Mouse (Mus musculus): ENCODE measurements at regions not wholly inside any gene's neighbourhood (a gene's known extent, or its start where the extent isn't known, plus 50 kb on each side); places are given as distances from the start of the nearest gene placed in this dataset.

DNA sequence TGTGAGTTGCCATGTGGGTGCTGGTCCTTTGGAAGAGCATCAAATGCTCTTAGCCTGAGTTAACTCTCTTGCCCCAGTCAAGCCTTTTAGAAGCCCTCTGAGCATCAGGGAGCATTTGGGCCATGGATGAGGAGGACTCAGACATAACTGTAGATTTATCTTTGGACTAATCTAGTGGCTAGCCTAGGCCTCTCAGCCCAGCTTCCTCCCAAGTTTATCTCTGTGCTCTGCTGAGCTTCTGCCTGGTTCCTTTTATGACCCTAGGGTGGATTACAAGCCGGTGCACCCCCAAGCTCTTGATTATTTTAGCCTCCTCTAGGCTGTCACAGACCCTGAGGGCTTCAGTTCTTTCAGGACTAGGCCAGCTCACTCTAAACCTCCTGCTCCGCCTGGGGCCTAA, 102.6 kb upstream of the Vps8 start:
- no peak for DNase-seq (ENCODE audit: low spot score)

DNA sequence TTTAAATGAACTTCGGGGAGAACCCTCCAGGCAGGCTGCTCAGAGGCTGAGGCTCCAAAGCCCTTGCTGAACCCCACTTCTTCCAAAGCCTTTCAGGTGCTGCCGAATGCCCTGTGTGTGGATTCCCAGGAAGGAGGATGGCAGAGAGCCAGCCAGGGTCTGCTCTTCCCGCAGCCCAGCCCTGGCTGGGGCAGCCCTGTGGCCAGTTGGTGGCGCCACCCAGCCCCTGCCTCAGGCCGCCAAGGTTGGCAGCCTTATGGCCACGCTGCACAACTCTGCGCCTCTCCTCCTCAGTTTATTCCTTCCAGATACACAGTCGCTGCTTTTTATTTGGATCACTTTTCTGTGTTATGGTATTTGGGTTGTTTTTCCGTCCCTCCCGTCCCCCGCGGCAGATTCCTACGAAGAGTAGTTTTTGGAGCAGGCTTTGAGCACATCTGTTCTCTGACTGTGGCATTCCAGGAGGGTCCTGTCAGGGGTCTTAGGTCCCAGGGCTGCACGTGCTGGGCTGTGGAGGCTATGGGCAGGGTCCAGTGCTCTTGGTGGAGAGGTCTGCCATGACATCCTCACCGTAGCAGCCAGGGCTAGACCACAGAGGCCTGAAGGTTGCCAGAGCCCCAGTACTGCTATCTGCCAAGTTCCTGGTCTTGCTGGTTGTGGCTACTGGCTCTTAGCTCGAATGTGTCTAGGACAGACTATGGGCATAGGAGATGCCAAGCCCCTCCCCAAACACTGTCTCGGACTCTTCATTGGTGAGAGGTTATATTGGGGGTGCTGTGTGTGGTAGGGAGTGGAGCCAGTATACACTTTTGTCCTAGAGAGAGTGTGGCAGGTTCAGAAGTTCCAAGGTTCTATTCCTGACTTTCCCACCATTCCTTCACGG, 101.5 kb upstream of the Vps8 start:
- no peak for DNase-seq (ENCODE audit: low spot score)

DNA sequence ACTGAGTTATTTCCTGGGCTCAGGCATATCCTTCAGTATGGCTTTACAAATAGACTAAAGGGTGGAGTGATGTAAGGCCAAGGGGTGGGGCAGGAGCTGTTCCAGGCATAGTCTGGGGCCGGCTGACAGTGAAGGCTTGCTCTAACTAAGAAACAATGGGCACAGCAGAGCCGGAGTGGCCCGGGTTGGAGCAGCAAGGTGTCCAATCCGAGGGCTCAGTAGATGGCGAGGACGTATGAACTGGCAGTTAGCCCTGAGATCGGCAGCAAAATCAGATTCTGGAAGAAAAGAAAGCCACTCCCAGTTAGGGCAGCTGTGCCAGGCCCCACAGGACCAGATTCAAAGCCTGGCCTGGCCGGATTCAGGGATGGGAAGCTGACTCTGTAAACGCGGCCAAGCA, 100.5 kb upstream of the Vps8 start:
- no peak for DNase-seq (ENCODE audit: low spot score)

DNA sequence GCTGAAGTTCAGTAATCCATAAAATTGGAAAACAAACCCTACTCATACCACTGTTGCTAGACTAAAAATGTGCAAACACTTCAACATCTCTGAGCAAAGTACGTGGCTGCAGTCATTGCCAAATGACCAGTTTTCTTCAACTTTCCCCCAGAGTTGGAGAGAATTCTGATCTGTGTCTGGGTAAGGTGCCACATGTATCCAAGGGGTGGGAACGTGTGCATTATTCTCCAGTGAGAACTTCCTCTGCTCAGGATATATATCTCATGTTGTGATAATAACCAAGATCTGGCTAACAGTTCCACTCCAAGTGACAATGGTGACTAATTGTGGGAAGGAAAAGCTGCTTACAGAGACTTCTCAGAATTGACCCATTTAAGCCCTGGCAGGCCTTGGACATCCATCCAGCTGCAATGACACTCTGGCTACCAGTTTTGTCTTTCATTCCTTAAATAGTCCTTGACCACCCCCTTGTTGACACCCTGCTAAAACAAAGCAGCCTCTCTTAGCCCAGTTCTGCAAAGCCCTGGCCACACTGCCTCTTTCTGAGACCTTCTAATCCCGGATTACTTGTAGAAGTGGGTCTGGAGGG, 99.4 kb upstream of the Vps8 start:
- no peak for DNase-seq (ENCODE audit: low spot score)

DNA sequence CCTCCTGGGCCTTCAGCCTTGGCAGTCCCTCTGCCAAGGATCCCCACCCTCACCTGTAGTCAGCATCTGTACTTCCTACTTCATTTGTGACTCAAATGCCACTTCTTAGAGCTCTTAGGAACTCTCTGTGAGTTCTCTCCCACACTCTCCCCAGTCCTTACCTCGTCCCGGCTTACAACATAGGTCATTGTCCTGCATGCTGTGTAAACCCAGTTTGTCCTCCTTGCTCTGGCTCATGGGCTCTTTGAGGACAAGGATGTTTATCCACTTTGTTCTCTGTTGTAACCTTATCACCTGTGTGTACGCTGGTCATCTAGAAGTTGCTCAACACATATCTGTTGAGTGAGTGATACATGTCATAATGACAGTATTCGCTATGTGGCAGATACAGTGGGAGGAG, 94.9 kb upstream of the Vps8 start:
- no peak for DNase-seq (ENCODE audit: low spot score)

DNA sequence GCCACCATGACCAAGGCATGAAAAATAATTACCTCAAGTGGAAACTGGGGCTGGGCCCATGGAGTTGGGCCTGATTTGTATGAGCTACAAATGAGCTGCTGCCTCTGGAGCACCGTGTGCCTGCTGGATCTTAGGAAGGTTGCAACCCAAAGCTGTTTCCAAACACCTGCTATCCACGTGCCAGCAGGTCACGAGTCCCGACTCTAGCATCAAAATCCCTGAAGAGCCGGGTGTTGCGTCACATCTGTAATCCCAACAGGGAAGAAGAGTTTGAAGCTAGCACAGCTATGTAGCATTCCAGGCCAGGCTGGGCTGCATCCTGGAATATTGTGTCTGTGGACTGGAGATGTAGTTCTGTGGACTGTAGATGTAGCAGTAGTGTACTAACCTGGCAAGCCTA, 93.7 kb upstream of the Vps8 start:
- no peak for DNase-seq (ENCODE audit: low spot score)

DNA sequence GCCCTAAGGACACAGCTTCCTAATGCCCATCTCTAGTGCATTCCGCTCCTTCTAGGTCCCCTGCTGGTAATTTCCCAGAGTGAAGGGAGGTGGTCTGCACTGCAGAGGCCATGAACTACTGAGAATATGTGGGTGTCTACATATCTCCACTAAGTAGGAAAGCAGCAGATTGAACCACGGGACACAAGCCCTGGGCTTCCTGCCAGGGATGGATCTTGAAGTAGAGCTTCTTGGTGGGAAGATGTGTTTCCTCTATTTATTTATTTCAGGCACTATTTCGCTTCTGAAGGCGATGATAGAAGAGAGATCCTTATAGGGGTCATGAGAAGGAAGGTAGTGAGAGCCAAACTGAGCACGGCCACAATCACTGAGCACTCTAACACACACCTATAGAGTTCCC, 91.7 kb upstream of the Vps8 start:
- no peak for DNase-seq (ENCODE audit: low spot score)

DNA sequence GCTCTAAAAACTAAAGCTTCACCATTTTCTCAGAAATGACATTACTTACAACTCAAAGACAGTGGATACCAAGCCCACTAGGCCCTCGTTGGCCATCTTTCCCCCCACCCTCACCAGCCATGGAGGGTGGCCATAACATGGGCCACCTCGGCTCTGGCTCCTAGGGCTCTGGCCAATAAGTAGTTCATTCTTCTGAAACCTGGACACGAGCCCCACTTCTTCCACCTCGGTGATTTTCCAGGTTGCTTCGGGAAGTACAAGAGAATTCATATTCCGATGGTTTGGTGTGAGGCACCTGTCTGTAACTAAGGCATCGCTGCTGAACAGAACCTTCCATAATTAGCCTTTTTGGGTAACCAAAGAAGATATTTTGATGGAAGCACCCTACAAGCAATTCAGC, 90.5 kb upstream of the Vps8 start:
- DNase-seq (ENCODE audit: low spot score), result peak; percentile 23

DNA sequence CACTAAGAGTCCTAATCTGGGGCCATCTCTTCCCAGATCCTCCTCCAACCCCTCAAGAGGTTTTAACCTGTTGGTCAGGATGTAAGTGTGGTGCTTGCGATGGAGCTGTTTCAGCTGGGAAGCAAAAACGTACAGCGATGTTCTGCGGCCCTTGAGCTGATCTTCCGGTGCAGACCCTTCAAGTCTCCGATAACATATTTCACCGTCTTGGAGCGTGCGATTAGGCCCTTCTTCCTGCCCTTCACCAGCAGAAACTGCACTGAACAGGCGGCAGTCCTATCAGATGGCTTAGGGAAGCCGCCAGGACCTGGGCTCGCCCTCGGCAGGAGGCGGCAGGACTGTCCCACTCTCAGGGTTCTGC, 90.1 kb upstream of the Vps8 start:
- peak; percentile 63 for DNase-seq (ENCODE audit: low spot score)

DNA sequence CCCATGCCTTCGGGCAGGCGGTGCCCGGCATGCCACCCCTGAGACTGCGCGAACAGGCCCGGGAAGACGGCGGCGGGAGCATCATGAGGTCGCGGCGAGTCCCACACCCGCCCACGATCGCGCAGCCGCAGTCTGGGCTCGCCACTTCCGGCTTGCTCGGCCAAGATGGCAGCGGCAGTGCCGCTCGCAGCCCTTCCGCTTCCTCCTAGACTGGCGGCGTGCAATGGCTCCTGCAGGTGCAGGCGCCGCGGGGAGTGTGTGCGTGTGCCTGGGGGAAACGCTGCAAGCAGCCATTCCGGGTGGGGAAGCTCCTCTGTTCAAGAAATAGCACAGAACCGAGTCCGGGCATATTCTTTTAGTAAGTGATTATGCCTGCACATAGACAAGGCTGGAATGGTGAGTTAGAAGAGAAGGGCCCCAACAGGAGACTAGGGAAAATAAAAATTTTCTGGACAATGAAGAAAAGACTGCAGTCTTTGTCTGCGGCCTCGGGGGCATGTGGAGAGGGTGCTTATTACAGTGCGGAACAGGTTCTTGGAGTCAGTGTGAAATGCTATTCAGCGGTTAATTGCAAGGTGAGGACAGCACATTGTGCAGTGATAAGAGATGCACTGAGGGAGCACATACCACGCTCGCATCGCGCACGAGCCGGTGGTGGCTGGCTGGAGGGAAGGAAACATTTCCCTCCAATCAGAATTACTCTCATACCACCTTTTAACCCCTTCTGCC, 89.5 kb upstream of the Vps8 start:
- peak; percentile 88 for DNase-seq (ENCODE audit: low spot score)

DNA sequence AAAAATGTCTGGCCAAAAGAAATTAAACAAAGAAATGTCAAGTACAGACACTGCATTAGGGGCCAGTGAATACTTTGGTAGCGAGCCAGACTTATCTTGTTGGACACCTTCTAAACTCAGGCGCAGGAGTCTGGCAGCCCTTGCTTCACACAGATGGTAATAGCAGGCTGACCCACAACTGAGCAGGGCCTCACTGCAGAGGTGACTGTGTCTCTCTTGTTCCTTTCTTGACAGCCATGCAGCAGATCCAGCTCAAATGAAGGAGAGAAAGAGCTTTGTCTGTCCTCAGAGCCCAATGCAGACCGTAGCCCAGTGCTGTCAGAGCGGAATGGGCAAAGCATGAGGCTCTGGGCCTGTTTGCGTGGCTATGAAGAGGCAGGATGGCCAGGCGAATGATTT, 83.9 kb upstream of the Vps8 start:
- no peak for DNase-seq (ENCODE audit: low spot score)

DNA sequence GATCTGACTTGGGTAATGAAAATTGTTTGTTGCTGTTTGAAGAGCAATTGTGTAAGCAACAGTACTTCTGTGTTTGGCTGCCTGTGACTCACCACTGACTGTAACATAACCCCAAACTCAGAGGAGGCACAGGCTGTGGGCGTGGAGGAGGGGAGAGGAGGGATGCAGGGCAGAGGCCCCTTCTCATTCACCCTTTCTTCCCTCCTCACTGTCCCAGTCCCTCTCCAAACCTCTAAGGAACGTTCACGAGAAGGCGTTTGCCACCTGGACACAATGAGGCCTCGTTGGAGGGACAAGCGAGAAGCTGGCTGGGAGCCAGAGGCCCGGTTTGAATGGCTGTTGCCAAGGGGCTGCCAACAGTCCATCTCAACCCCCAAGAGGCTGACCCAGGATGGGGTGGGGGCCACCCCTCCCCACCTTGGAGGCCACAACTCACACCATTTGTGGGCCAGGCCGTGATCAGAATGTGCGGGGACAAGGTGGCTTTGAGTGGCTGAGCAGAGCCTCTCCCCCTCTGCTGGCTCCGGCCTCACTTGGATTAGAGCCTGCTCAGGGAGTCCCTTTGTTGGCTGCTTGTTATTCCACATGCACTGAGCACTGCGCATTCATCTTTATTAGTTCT, 83.3 kb upstream of the Vps8 start:
- no peak for DNase-seq (ENCODE audit: low spot score)

DNA sequence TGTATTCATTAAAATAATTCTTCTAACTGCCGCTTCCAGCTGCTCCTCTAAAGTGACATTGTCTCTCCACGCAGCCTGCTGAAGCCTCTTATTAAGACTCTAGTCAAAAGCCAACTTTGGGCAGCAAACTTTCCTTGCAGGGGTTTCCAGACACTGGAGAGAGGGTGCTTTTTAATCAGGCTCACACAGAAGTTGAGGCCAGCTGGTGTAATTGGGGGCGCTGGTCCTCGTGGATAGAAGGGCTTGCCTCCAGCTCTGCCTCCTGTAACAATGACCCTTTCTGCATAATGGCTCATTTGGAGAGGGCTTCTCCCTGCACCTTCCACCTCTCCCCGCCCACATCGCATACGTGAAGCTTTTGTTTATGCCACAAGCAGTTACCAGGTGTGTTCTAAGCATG, 82.8 kb upstream of the Vps8 start:
- no peak for DNase-seq (ENCODE audit: low spot score)

DNA sequence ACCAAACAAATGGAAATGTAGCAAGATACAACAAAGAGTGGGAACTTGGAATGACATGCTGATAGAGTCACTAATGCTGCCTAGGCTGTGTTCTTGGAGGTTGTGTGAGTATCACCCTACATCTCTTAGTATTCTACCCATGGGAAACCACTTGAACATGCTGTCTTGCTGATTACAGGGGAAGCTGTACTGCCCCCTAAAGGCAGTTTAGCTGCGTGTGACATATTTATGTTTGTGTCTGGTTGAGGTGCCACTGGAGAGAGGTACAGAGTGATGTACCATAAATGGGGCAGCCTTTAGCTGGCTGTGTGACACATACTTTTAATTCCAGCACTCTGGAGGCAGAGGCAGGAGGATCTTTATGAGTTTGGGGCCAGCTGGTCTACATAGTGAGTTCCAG, 73.0 kb upstream of the Vps8 start:
- DNase-seq (ENCODE audit: low spot score), result no peak

DNA sequence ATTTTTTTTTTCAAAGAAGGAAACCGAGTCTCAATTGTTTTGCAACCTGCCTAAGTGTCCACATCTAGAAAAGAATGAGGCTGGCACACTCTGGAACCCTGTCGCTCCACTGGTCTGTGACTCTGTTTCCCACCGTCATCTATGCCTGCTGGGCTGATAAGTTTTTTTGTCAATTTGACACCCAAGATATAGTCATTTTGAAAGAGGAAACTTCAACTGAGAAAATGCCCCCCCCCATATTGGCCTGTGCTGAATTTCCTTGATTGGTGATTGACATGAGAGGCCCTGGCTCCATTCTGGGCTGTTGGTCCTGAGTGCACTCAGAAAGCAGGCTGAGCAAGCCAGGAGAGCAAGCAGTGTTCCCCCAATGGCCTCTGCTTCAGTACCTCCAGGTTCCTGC, 71.6 kb upstream of the Vps8 start:
- no peak for DNase-seq (ENCODE audit: low spot score)

DNA sequence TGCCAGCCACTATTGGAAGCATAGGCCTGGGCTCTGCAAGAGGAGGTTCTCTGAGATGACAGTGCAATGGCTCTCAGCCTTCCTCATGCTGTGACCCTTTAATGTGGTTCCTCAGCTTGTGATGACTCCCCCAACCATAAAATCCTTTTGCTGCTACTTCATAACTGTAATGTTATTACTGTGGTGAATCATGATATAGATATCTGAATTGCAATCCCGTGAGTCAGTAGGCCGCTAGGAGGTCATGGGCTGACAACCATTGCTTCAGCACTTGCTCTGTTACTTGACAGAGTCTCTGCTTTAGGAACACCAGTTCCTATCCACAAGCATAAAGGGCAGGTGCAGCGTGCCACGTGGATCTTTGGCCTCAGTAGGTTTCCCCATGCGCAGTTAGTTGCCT, 69.8 kb upstream of the Vps8 start:
- no peak for DNase-seq (ENCODE audit: low spot score)

DNA sequence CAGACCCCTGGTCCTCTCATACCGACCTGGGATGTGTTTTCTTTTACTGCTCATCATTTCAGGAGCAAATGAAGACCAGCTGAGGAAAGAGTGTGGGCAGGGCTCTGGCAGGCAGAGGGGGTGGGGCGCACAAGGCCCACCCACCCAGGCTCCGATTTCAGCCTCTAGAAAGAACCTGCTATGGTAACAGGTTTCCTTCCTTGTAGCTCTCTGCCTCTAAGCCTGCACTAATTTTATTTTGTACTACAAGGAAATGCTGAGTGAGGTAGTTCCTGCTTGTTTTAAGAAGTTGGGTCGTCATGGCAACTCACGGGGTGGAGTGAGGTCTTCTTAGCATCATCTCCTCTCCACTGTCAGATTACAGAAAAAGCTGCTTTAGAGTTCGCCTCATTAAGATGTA, 69.4 kb upstream of the Vps8 start:
- no peak for DNase-seq (ENCODE audit: low spot score)

DNA sequence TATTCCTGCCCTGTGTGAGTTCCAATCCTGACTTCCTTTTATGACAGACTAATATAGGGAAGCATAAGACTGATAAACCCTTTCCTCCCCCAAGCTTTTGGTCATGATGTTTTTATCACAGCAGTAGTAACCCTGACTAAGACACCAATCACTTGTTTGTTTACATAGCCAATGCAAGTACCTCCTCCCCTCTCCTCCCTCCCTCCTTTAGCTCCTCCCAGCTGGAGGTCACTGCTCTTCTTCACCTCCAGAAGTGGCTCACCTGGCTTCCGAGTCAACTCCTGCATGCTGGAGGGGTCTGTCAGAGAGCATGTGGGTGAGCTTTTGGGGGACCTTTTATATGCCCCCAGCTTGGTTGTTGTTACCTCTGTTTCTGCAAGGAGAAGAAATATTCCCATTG, 67.3 kb upstream of the Vps8 start:
- no peak for DNase-seq (ENCODE audit: low spot score)

DNA sequence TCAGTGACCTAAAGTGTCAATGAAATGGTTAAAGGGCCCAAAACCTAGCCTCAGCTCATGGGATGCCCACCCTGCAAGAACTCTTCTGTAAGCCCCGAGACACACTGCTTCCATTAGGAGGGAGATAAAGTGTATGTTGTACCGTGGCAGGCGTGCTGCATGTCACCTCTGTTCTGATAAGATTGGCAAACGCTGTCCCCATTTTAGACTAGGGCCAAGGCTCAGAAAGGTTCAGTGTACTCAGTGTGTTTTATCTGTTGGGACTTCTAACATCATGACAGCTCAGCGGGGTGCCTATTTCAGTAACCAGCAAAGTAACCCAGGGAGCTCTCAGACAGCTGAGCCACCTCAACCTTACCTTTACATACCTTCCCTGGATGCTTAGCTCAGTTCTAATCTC, 65.5 kb upstream of the Vps8 start:
- DNase-seq (ENCODE audit: low spot score), result peak; percentile 83

DNA sequence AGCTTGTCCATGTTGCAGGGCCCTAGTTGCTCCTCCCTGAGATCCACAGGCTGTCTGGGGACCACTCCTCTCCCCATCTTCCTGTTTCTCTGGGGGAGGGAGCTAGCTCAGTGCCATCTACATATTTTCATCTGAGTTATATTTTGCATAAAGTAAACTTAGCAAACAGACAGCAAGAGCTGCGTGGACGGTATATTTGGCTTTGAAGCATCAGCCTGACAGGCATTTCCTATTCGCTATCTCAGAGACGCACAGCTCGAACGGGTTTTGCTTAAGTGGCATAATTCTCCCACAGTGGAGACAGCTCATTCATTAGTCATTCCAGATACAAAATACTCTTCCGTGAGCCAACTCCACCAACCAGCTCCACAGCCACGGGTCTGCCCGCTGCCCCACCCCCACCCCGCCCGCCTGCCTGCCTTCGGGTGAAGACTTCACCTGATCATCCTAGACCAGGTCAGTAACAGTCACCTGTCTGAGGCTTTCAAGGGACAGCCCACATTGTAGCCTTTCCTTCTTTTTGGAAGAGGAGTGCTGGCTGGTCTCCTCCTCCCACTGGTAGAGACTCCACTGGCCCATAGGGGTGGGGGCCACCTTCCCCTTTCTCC, 64.5 kb upstream of the Vps8 start:
- peak; percentile 53 for DNase-seq (ENCODE audit: low spot score)

DNA sequence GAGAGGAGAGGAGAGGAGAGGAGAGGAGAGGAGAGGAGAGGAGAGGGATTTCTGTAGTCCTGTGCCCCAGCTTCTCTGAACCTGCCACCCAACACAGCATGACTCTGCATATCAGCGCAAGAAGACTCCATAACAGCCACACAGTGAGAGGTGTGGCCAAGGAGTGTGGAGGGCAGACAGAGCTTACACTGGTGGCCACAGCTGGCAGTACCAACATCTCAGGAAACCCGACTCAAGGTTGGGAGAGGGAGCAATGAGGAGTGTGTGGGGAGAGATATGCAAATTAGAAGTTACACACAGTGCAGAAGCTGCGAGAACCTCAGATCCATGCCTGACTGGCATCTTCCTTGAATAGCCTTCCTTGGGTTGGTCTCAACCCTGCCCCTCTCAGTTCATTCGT, 63.5 kb upstream of the Vps8 start:
- DNase-seq (ENCODE audit: low spot score), result peak; percentile 79

DNA sequence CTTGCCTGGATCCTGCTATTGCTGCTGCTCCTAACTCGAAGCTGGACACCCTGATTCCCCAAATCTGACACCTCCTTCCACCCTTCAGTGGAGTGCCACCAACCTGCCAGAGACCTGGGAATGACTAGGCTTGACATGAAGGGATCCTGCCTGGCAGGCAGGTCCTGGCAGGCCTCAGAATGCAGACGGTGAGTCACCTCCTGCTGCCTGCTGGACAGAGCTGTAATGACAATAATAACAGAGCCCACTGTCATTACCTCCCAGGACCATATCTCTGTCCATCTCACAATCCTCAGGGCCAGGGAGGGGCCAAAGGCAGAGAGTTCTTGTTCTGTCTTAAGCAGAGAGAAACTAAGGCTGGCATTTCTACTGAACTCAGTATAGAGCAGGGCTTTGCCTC, 61.5 kb upstream of the Vps8 start:
- DNase-seq (ENCODE audit: low spot score), result no peak
